In genomic region chr6:38297580-38298245, GRCm38 (mm10) we compare ENCODE assay signal across 8 mouse cellular contexts. TPM values are rescaled to one million over a fixed set of nuclear protein-coding genes. Genes with fewer than 3 reads are reported as not detected.
DNase-seq lines count a peak whose midpoint lies in the region; ATAC-seq and TF ChIP-seq lines count a peak whose summit lies in the region.

No protein-coding gene starts in this region.

- H3K4me1 ChIP-seq in kidney, embryonic 16.5 days (ENCODE audit: insufficient read depth, low read length) = peaks cover 11% of the 10 kb centered on the region; the same call in 1 of the 2 replicates
- H3K4me1 ChIP-seq in embryonic facial prominence, embryonic 10.5 days = peaks cover 23% of the 10 kb centered on the region
- no peaks in the 10 kb centered on the region for H3K4me1 ChIP-seq in midbrain, postnatal 0 days (ENCODE audit: insufficient read depth, low read length)

- H3K27me3 ChIP-seq in kidney, embryonic 16.5 days (ENCODE audit: insufficient read depth, low read length) = no peaks in the 10 kb centered on the region
- H3K27me3 ChIP-seq in embryonic facial prominence, embryonic 10.5 days (replicated peaks; ENCODE audit: low read depth, poor library complexity, severe bottlenecking) = no peaks in the 10 kb centered on the region
- H3K27me3 ChIP-seq in midbrain, postnatal 0 days (ENCODE audit: insufficient read depth, low read length) = no peaks in the 10 kb centered on the region

- H3K9me3 ChIP-seq in kidney, embryonic 16.5 days (ENCODE audit: low read length) = peaks cover 4% of the 10 kb centered on the region; the same call in 1 of the 2 replicates
- H3K9me3 ChIP-seq in embryonic facial prominence, embryonic 10.5 days = no peaks in the 10 kb centered on the region
- no peaks in the 10 kb centered on the region for H3K9me3 ChIP-seq in midbrain, postnatal 0 days (ENCODE audit: low read length)

- 29% methylated on average over 12 of the region's 12 CpGs for WGBS in kidney, embryonic 16.5 days
- 42% methylated on average over 12 of the region's 12 CpGs for WGBS in embryonic facial prominence, embryonic 10.5 days
- 38% methylated on average over 12 of the region's 12 CpGs for WGBS in midbrain, postnatal 0 days

- peak overlapping the region; percentile 98 for H3K27ac ChIP-seq in kidney, embryonic 16.5 days (ENCODE audit: low read length)
- H3K27ac ChIP-seq in embryonic facial prominence, embryonic 10.5 days (replicated peaks) = peak overlapping the region; percentile 99
- H3K27ac ChIP-seq in midbrain, postnatal 0 days (ENCODE audit: low read depth, low read length) = peak overlapping the region; percentile 81

- ATAC-seq in kidney, embryonic 16.5 days (ENCODE audit: low FRiP score, low TSS enrichment) = no peak
- ATAC-seq in midbrain, postnatal 0 days (ENCODE audit: low FRiP score) = no peak

- TF ChIP-seq CTCF in midbrain, postnatal 0 days (IDR thresholded peaks at IDR 0.05) = no peak

- H3K4me3 ChIP-seq in kidney, embryonic 16.5 days (ENCODE audit: low read length) = peak overlapping the region; percentile 85
- peak overlapping the region; percentile 82 for H3K4me3 ChIP-seq in embryonic facial prominence, embryonic 10.5 days
- peak overlapping the region; percentile 66 for H3K4me3 ChIP-seq in midbrain, postnatal 0 days (ENCODE audit: low read depth, low read length)

- H3K4me2 ChIP-seq in kidney, embryonic 16.5 days (replicated peaks; ENCODE audit: low read depth, low read length) = peak overlapping the region; percentile 54
- peak overlapping the region; percentile 82 for H3K4me2 ChIP-seq in midbrain, postnatal 0 days (ENCODE audit: low read depth, low read length, poor library complexity, severe bottlenecking)

- no peak for DNase-seq in kidney, adult 9 months
- peak; percentile 54 for DNase-seq in embryonic facial prominence, embryonic 10.5 days (ENCODE audit: low spot score)
- peak; percentile 21 for DNase-seq in induced T-regulatory cell, adult 2 months (ENCODE audit: low read depth)
- DNase-seq in midbrain, postnatal 0 days (ENCODE audit: low spot score) = no peak
- DNase-seq in urinary bladder, postnatal 25 days (ENCODE audit: low spot score) = no peak
- DNase-seq in right cerebral cortex, adult 2 months (ENCODE audit: low spot score in 2 of 2) = no peak
- DNase-seq in embryo, embryonic 11 days = no peak

- peaks cover 36% of the 10 kb centered on the region for H3K36me3 ChIP-seq in kidney, embryonic 16.5 days (ENCODE audit: insufficient read depth, low read length)
- H3K36me3 ChIP-seq in embryonic facial prominence, embryonic 10.5 days (replicated peaks) = peaks cover 45% of the 10 kb centered on the region
- H3K36me3 ChIP-seq in midbrain, postnatal 0 days (ENCODE audit: insufficient read depth, low read length) = peaks cover 12% of the 10 kb centered on the region; the same call in 1 of the 2 replicates

- peak overlapping the region; percentile 97 for H3K9ac ChIP-seq in kidney, embryonic 16.5 days (replicated peaks; ENCODE audit: low read length)
- H3K9ac ChIP-seq in midbrain, postnatal 0 days (replicated peaks; ENCODE audit: low read length, poor library complexity, severe bottlenecking) = no peak overlapping the region

RNA-seq across cellular contexts. Expression of gene Zc3hav1l, which starts 1.3 kb away (rescaled TPM):
- 8.3 and 9.8 TPM in 2 replicates for polyA plus RNA-seq in kidney, embryonic 16.5 days (2015; fragmentation: Nextera tagmentation; extraction: Ambion mirVana)
- polyA plus RNA-seq in embryonic facial prominence, embryonic 10.5 days (2016; fragmentation: Nextera tagmentation; extraction: Ambion mirVana) = 17.0 and 17.5 TPM in 2 replicates
- 8.1 and 11.0 TPM in 2 replicates for total RNA-seq in midbrain, postnatal 0 days (2014; rRNA removed)
- 3.6 and 3.7 TPM in 2 replicates for polyA plus RNA-seq in midbrain, postnatal 0 days (2015; fragmentation: Nextera tagmentation; extraction: Ambion mirVana)

RNA-seq across cellular contexts. Expression of gene D630045J12Rik, which starts 43.9 kb away (rescaled TPM):
- polyA plus RNA-seq in kidney, embryonic 16.5 days (2015; fragmentation: Nextera tagmentation; extraction: Ambion mirVana) = 5.7 and 7.2 TPM in 2 replicates
- polyA plus RNA-seq in embryonic facial prominence, embryonic 10.5 days (2016; fragmentation: Nextera tagmentation; extraction: Ambion mirVana) = 7.4 and 8.1 TPM in 2 replicates
- 40.1 and 42.5 TPM in 2 replicates for total RNA-seq in midbrain, postnatal 0 days (2014; rRNA removed)
- 7.6 and 9.7 TPM in 2 replicates for polyA plus RNA-seq in midbrain, postnatal 0 days (2015; fragmentation: Nextera tagmentation; extraction: Ambion mirVana)

RNA-seq across cellular contexts. Expression of gene Zc3hav1, which starts 56.7 kb away (rescaled TPM):
- polyA plus RNA-seq in kidney, embryonic 16.5 days (2015; fragmentation: Nextera tagmentation; extraction: Ambion mirVana) = 4.2 and 4.3 TPM in 2 replicates
- 1.9 and 2.5 TPM in 2 replicates for polyA plus RNA-seq in embryonic facial prominence, embryonic 10.5 days (2016; fragmentation: Nextera tagmentation; extraction: Ambion mirVana)
- total RNA-seq in midbrain, postnatal 0 days (2014; rRNA removed) = 3.5 and 4.5 TPM in 2 replicates
- 2.1 and 2.4 TPM in 2 replicates for polyA plus RNA-seq in midbrain, postnatal 0 days (2015; fragmentation: Nextera tagmentation; extraction: Ambion mirVana)

Comparison
In these comparisons a context has a peak if more than half of its experiments do, and no peak if none do; other contexts are left out.
1. DNase-seq: peak in embryonic facial prominence, embryonic 10.5 days (single experiment) and induced T-regulatory cell, adult 2 months (single experiment); none in kidney, adult 9 months (single experiment), midbrain, postnatal 0 days (single experiment), urinary bladder, postnatal 25 days (single experiment), right cerebral cortex, adult 2 months (0 of 2) and embryo, embryonic 11 days (single experiment).
2. Peak in every context shown above with its lines, with median percentiles within 50 percentile points of each other: H3K27ac ChIP-seq and H3K4me3 ChIP-seq.